Mouse (Mus musculus) midbrain, embryonic 13.5 days (tissue): ENCODE data around the gene Arhgap22. TPM values are rescaled to one million over a fixed set of nuclear protein-coding genes. Genes with fewer than 3 reads are reported as not detected.

Experiments
- ATAC-seq: fragments of 200-750 bp; cut with Nextera tagmentation; 2 replicates; pipeline ENCODE4 v1.8.0; 2017; ENCODE audit warnings: mild to moderate bottlenecking, moderate TSS enrichment, moderate library complexity
- H3K27ac ChIP-seq: fragments of 300-500 bp; sonication (generic); 2 replicates; pipeline ENCODE4 v1.5.1; 2015; ENCODE audit warnings: inconsistent platforms, mild to moderate bottlenecking, moderate library complexity
- H3K27me3 ChIP-seq: fragments of 300-500 bp; sonication (generic); 2 replicates; pipeline ENCODE4 v1.6.1; 2015; ENCODE audit warnings: mild to moderate bottlenecking, inconsistent platforms
- H3K36me3 ChIP-seq: fragments of 300-500 bp; sonication (generic); 2 replicates; pipeline ENCODE4 v1.6.1; 2015; ENCODE audit warnings: mild to moderate bottlenecking, inconsistent platforms
- H3K4me1 ChIP-seq: fragments of 300-500 bp; sonication (generic); replicated peaks from 2 replicates; pipeline ENCODE4 v1.6.1; 2015; ENCODE audit warnings: inconsistent platforms
- H3K4me2 ChIP-seq: fragments of 300-500 bp; sonication (generic); replicated peaks from 2 replicates; pipeline ENCODE4 v1.6.1; 2015; ENCODE audit warnings: moderate library complexity, mild to moderate bottlenecking, inconsistent platforms
- H3K4me3 ChIP-seq: fragments of 300-500 bp; sonication (generic); replicated peaks from 2 replicates; pipeline ENCODE4 v1.5.1; 2015; ENCODE audit warnings: mild to moderate bottlenecking, inconsistent platforms
- H3K9ac ChIP-seq: fragments of 300-500 bp; sonication (generic); replicated peaks from 2 replicates; pipeline ENCODE4 v1.6.1; 2015; ENCODE audit warnings: mild to moderate bottlenecking, inconsistent platforms
- H3K9me3 ChIP-seq: fragments of 300-500 bp; sonication (generic); 2 replicates; pipeline ENCODE4 v1.6.1; 2016; ENCODE audit warnings: mild to moderate bottlenecking, inconsistent platforms
- WGBS: fragments of 180-500 bp; shearing (Covaris S2); methylation state at CpG from one replicate; pipeline ENCODE4 v1.1.7; 2015; 5-methylcytosine and 5-hydroxymethylcytosine counted together
- polyA plus RNA-seq: library from polyadenylated mRNA; unstranded; fragments of >200 nt; fragmentation: Nextera tagmentation; extraction: Ambion mirVana; gene quantifications from 2 replicates; pipeline ENCODE4 v1.2.1, GENCODE M21; 2015

The Arhgap22 gene
- polyA plus RNA-seq, 1 experiment from 2014 or later: 0.44 TPM

- peaks cover 58% of the 10 kb centered on the region for H3K27me3 ChIP-seq
Observed at GRCm38 (mm10) chr14:33319541-33320521, 106.0 kb downstream of the Arhgap22 start.

GRCm38 (mm10) chr14:33320856-33321255 is 107.0 kb downstream of the Arhgap22 start:
- ATAC-seq: no peak
- Histone ChIP-seq H3K36me3 (no peaks in the 10 kb centered on the region), H3K9me3 (no peaks in the 10 kb centered on the region), H3K4me3 (0 out of 2 replicates have a peak overlapping the region, but pooled peaks have one; percentile 60), H3K4me1 (peaks cover 18% of the 10 kb centered on the region), H3K27me3 (peaks cover 56% of the 10 kb centered on the region), H3K4me2 (peak overlapping the region; percentile 97), H3K27ac (no peak overlapping the region), H3K9ac (no peak overlapping the region)
- WGBS: 5% methylated on average over 7 of the region's 7 CpGs

More at GRCm38 (mm10) chr14:33319541-33320521, 106.0 kb downstream of the Arhgap22 start:
- peak; percentile 77 for ATAC-seq
- WGBS: under 1% methylated on average over 106 of the region's 106 CpGs
- H3K27ac ChIP-seq: no peak overlapping the region
- H3K4me1 ChIP-seq: peaks cover 18% of the 10 kb centered on the region
- no peaks in the 10 kb centered on the region for H3K9me3 ChIP-seq
- no peaks in the 10 kb centered on the region for H3K36me3 ChIP-seq
- peak overlapping the region; percentile 60 for H3K4me3 ChIP-seq
- peak overlapping the region; percentile 62 for H3K9ac ChIP-seq
- peak overlapping the region; percentile 97 for H3K4me2 ChIP-seq

GRCm38 (mm10) chr14:33322661-33323088 is 108.8 kb downstream of the Arhgap22 start:
- WGBS: 24% methylated on average over 7 of the region's 7 CpGs
- ATAC-seq: no peak

GRCm38 (mm10) chr14:33324556-33324955 is 110.7 kb downstream of the Arhgap22 start:
- H3K4me1 ChIP-seq: peaks cover 18% of the 10 kb centered on the region
- no peaks in the 10 kb centered on the region for H3K9me3 ChIP-seq
- peaks cover 31% of the 10 kb centered on the region for H3K27me3 ChIP-seq
- WGBS: 67% methylated on average over 6 of the region's 6 CpGs
- no peak overlapping the region for H3K4me2 ChIP-seq
- ATAC-seq: no peak
- H3K9ac ChIP-seq: no peak overlapping the region
- H3K36me3 ChIP-seq: no peaks in the 10 kb centered on the region
- H3K4me3 ChIP-seq: no peak overlapping the region
- no peak overlapping the region for H3K27ac ChIP-seq

More at GRCm38 (mm10) chr14:33322661-33323088, 108.8 kb downstream of the Arhgap22 start:
- Histone ChIP-seq H3K4me3 (no peak overlapping the region), H3K4me1 (peaks cover 18% of the 10 kb centered on the region), H3K4me2 (no peak overlapping the region), H3K9ac (no peak overlapping the region), H3K9me3 (no peaks in the 10 kb centered on the region), H3K36me3 (no peaks in the 10 kb centered on the region), H3K27ac (no peak overlapping the region), H3K27me3 (peaks cover 47% of the 10 kb centered on the region)

GRCm38 (mm10) chr14:33328369-33328768 is 114.5 kb downstream of the Arhgap22 start:
- Histone ChIP-seq H3K27me3 (no peaks in the 10 kb centered on the region), H3K36me3 (no peaks in the 10 kb centered on the region), H3K4me2 (no peak overlapping the region), H3K4me1 (no peaks in the 10 kb centered on the region), H3K4me3 (no peak overlapping the region), H3K27ac (no peak overlapping the region), H3K9ac (no peak overlapping the region), H3K9me3 (no peaks in the 10 kb centered on the region)
- no peak for ATAC-seq
- 43% methylated on average over 5 of the region's 5 CpGs for WGBS

GRCm38 (mm10) chr14:33329297-33329805 is 115.5 kb downstream of the Arhgap22 start:
- no peak for ATAC-seq
- H3K4me3 ChIP-seq: no peak overlapping the region
- H3K36me3 ChIP-seq: no peaks in the 10 kb centered on the region
- no peak overlapping the region for H3K27ac ChIP-seq
- H3K4me2 ChIP-seq: no peak overlapping the region
- no peak overlapping the region for H3K9ac ChIP-seq
- no peaks in the 10 kb centered on the region for H3K27me3 ChIP-seq
- whole genome bisulfite sequencing: 92% methylated on average over 5 of the region's 5 CpGs
- no peaks in the 10 kb centered on the region for H3K4me1 ChIP-seq
- H3K9me3 ChIP-seq: no peaks in the 10 kb centered on the region

GRCm38 (mm10) chr14:33330986-33331385 is 117.2 kb downstream of the Arhgap22 start:
- Histone ChIP-seq H3K9me3 (no peaks in the 10 kb centered on the region), H3K9ac (no peak overlapping the region), H3K4me3 (no peak overlapping the region), H3K27ac (no peak overlapping the region), H3K4me1 (no peaks in the 10 kb centered on the region), H3K4me2 (no peak overlapping the region), H3K27me3 (no peaks in the 10 kb centered on the region), H3K36me3 (no peaks in the 10 kb centered on the region)
- WGBS: 69% methylated on average over 4 of the region's 4 CpGs
- no peak for ATAC-seq

GRCm38 (mm10) chr14:33331627-33332026 is 117.8 kb downstream of the Arhgap22 start:
- 43% methylated on average over 4 of the region's 4 CpGs for WGBS
- H3K4me1 ChIP-seq: no peaks in the 10 kb centered on the region
- no peak for ATAC-seq
- no peaks in the 10 kb centered on the region for H3K27me3 ChIP-seq
- H3K4me2 ChIP-seq: no peak overlapping the region
- no peaks in the 10 kb centered on the region for H3K9me3 ChIP-seq
- H3K36me3 ChIP-seq: no peaks in the 10 kb centered on the region
- no peak overlapping the region for H3K4me3 ChIP-seq
- no peak overlapping the region for H3K9ac ChIP-seq
- H3K27ac ChIP-seq: no peak overlapping the region

GRCm38 (mm10) chr14:33333833-33334232 is 120.0 kb downstream of the Arhgap22 start:
- 84% methylated on average over 4 of the region's 4 CpGs for WGBS
- Histone ChIP-seq H3K27me3 (no peaks in the 10 kb centered on the region), H3K4me2 (no peak overlapping the region), H3K36me3 (no peaks in the 10 kb centered on the region), H3K4me1 (no peaks in the 10 kb centered on the region), H3K4me3 (no peak overlapping the region), H3K9me3 (no peaks in the 10 kb centered on the region), H3K9ac (no peak overlapping the region), H3K27ac (no peak overlapping the region)
- ATAC-seq: no peak

GRCm38 (mm10) chr14:33334402-33334801 is 120.6 kb downstream of the Arhgap22 start:
- H3K4me1 ChIP-seq: no peaks in the 10 kb centered on the region
- ATAC-seq: no peak
- H3K27me3 ChIP-seq: no peaks in the 10 kb centered on the region
- no peak overlapping the region for H3K9ac ChIP-seq
- no peaks in the 10 kb centered on the region for H3K36me3 ChIP-seq
- no peaks in the 10 kb centered on the region for H3K9me3 ChIP-seq
- no peak overlapping the region for H3K27ac ChIP-seq
- no peak overlapping the region for H3K4me2 ChIP-seq
- H3K4me3 ChIP-seq: no peak overlapping the region
- 77% methylated on average over 4 of the region's 4 CpGs for WGBS

GRCm38 (mm10) chr14:33335733-33336132 is 121.9 kb downstream of the Arhgap22 start:
- Histone ChIP-seq H3K27me3 (no peaks in the 10 kb centered on the region), H3K4me2 (no peak overlapping the region), H3K9ac (no peak overlapping the region), H3K36me3 (no peaks in the 10 kb centered on the region), H3K27ac (no peak overlapping the region), H3K4me1 (no peaks in the 10 kb centered on the region), H3K9me3 (no peaks in the 10 kb centered on the region), H3K4me3 (no peak overlapping the region)
- ATAC-seq: no peak
- WGBS: 77% methylated on average over 6 of the region's 6 CpGs

GRCm38 (mm10) chr14:33338684-33339083 is 124.9 kb downstream of the Arhgap22 start:
- no peaks in the 10 kb centered on the region for H3K4me1 ChIP-seq
- ATAC-seq: no peak
- no peak overlapping the region for H3K4me2 ChIP-seq
- no peaks in the 10 kb centered on the region for H3K27me3 ChIP-seq
- no peak overlapping the region for H3K27ac ChIP-seq
- no peaks in the 10 kb centered on the region for H3K36me3 ChIP-seq
- H3K9ac ChIP-seq: no peak overlapping the region
- no peak overlapping the region for H3K4me3 ChIP-seq
- 72% methylated on average over 5 of the region's 5 CpGs for WGBS
- H3K9me3 ChIP-seq: no peaks in the 10 kb centered on the region
